Mouse (Mus musculus) liver, adult 2 months (tissue): ENCODE measurements around the gene Panx3.

ENCODE experiments used
- CTCF ChIP-seq: fragments of 200-500 bp; IDR thresholded peaks from 2 replicates; pipeline ENCODE4 v1.5.1; 2011; ENCODE audit warnings: low read depth, low read length, control low read depth
- POLR2A ChIP-seq: fragments of 200-500 bp; IDR thresholded peaks from 2 replicates; pipeline ENCODE4 v1.6.1; 2011; ENCODE audit warnings: low read length, control low read depth; ENCODE audit not compliant: insufficient read depth; ENCODE audit errors: extremely low read depth

GRCm38 (mm10) chr9:37636800-37637542, 32.1 kb downstream of the Panx3 start:
- TF ChIP-seq CTCF (no peak), POLR2A (no peak)
